Mouse (Mus musculus): ENCODE data around the gene Hacd2.

DNA sequence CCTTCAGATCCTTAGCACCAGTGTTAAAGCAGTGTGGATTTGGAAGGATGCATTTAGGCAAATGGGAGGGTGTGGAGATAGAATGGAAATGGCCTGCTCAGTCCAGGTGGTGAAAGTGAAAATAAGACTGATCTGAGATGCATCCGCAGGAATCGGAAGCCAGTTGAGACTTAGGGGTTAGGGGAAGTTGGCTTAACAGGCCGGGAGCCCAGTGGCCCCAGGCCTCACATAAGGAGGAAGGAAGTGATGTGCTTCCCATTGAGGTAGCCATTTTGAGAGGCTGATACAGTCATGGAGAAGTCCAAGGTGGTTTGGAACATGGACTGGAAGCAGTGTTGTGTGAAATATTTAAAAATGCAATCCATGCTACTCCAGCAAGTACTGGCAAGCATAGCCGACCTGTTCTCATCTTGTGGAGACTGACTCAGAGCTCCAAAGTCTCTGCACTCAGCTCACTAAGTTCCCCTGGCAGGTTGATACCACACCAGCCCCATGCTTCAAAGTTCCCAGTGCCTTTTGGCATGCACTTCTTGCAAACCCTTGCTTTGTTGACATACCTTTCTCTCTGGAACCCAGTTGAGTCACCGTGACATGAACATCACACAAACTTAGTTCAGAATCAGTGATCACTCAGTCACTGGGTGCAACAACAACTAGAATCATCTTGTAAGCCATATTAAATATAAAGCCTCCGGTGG lies 25.2 kb downstream of the Hacd2 start:
- TF ChIP-seq POLR2A (IDR thresholded peaks at IDR 0.05; ENCODE audit: insufficient read depth, low read length) (no peak), CTCF (IDR thresholded peaks at IDR 0.05; ENCODE audit: low read depth, low read length) (no peak), EP300 (IDR thresholded peaks at IDR 0.05; ENCODE audit: insufficient read depth, low read depth, low read length) (no peak)

All from ES-Bruce4 (cell line).